Mouse (Mus musculus): ENCODE results near the gene Strbp. TPM values are rescaled to one million over a fixed set of nuclear protein-coding genes. Genes with fewer than 3 reads are reported as not detected.

Gene Strbp
- 35.5 and 38.1 TPM in 2 replicates for polyA plus RNA-seq (2014; fragmentation: Nextera tagmentation; extraction: Ambion mirVana)

- ATAC-seq (ENCODE audit: low read depth) (peak; percentile 93), DNase-seq (ENCODE audit: low spot score) (peak; percentile 96)
- Histone ChIP-seq H3K4me3 (ENCODE audit: low read depth, low read length) (peak within 1 kb of the TSS; percentile 93), H3K36me3 (ENCODE audit: control insufficient read depth, insufficient read depth, low read length) (no peaks in the 10 kb centered on the region), H3K4me2 (ENCODE audit: low read depth, low read length) (peak within 1 kb of the TSS; percentile 90), H3K27me3 (replicated peaks; ENCODE audit: control insufficient read depth, insufficient read depth, low read length) (0 out of 2 replicates have a peak, but pooled peaks cover 5% of the 10 kb centered on the region), H3K4me1 (ENCODE audit: control insufficient read depth, insufficient read depth, low read length) (peaks cover 11% of the 10 kb centered on the region), H3K27ac (replicated peaks; ENCODE audit: low read depth, low read length) (peak within 1 kb of the TSS; percentile 91), H3K9me3 (ENCODE audit: control insufficient read depth, low read length) (no peaks in the 10 kb centered on the region), H3K9ac (ENCODE audit: low read depth, low read length) (peak within 1 kb of the TSS; percentile 93)
- under 1% methylated on average over 20 of the region's 98 CpGs for WGBS
Measured at GRCm38 (mm10) chr2:37703230-37703954, at the start of gene Strbp. TSS of gene Strbp (minus strand) at chr2:37703859.

- no peak overlapping the region for H3K9ac ChIP-seq (ENCODE audit: low read depth, low read length)
- WGBS, result 83% methylated on average over 1 of the region's 1 CpGs
- no peaks in the 10 kb centered on the region for H3K36me3 ChIP-seq (ENCODE audit: control insufficient read depth, insufficient read depth, low read length)
- H3K27ac ChIP-seq (replicated peaks; ENCODE audit: low read depth, low read length), result no peak overlapping the region
- no peaks in the 10 kb centered on the region for H3K27me3 ChIP-seq (replicated peaks; ENCODE audit: control insufficient read depth, insufficient read depth, low read length)
- no peak for ATAC-seq (ENCODE audit: low read depth)
- H3K4me1 ChIP-seq (ENCODE audit: control insufficient read depth, insufficient read depth, low read length), result peaks cover 25% of the 10 kb centered on the region
- H3K4me3 ChIP-seq (ENCODE audit: low read depth, low read length), result no peak overlapping the region
- H3K9me3 ChIP-seq (ENCODE audit: control insufficient read depth, low read length), result no peaks in the 10 kb centered on the region
- H3K4me2 ChIP-seq (ENCODE audit: low read depth, low read length), result no peak overlapping the region
- DNase-seq (ENCODE audit: low spot score), result no peak
Measured at GRCm38 (mm10) chr2:37751114-37751513, 47.5 kb upstream of the Strbp start.

DNA sequence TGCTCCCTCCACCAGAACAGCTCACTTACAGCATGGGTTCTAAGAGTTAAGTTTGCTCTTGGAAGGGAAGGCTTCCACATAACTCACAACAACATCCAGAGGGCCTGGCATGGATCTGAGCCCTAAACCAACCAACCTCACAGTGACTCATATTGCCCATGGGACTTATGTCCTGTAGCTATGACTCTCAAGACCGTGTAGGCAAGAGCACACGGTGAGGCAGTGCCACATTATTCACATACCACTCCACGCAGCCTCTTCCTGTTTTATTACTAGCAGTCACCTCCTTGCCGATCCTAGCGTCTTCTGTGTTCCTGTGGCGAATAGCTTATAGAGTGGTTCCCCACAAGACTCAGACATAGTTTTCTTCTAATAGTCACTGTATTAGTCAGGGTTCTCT is 45.7 kb upstream of the Strbp start:
- Histone ChIP-seq H3K4me3 (ENCODE audit: low read depth, low read length) (no peak overlapping the region), H3K9me3 (ENCODE audit: control insufficient read depth, low read length) (no peaks in the 10 kb centered on the region), H3K36me3 (ENCODE audit: control insufficient read depth, insufficient read depth, low read length) (no peaks in the 10 kb centered on the region), H3K9ac (ENCODE audit: low read depth, low read length) (no peak overlapping the region), H3K4me2 (ENCODE audit: low read depth, low read length) (no peak overlapping the region), H3K4me1 (ENCODE audit: control insufficient read depth, insufficient read depth, low read length) (peaks cover 17% of the 10 kb centered on the region), H3K27me3 (replicated peaks; ENCODE audit: control insufficient read depth, insufficient read depth, low read length) (no peaks in the 10 kb centered on the region), H3K27ac (replicated peaks; ENCODE audit: low read depth, low read length) (peak overlapping the region; percentile 71)
- DNase-seq (ENCODE audit: low spot score) (no peak), ATAC-seq (ENCODE audit: low read depth) (no peak)
- WGBS, result 60% methylated on average over 6 of the region's 6 CpGs

DNA sequence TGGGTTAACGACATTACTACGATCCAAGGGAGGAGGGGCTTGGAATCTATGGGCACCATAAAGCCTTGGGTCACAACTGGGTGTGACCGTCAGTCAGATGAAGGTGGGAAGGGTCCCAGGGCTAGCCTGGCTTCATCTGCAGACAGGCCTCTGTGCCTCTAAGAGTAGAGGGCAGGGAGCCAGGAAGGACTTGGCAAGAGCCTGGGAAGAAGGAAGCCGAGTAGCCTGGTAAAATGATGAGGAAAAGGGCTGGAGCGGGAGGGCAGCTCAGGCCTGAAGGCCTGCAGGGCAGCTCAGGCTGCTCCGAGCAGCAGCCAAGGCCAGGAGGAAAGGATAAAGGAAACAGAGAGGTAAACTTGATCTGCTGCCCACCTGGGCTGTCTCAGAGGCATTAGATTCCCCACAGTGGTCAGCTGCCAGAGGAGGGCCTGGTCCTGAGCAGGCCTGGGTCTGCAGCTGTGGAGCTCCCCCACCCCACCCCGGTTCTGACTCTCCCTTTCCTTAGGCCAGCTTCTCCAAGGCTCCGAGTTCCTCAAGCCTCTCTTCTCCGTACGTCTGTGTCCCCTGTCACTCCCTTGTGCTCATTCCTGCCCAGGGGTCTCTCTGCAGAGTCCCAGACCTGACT is 44.9 kb upstream of the Strbp start:
- Histone ChIP-seq H3K4me2 (ENCODE audit: low read depth, low read length) (no peak overlapping the region; the same call in 1 of the 2 replicates), H3K9me3 (ENCODE audit: control insufficient read depth, low read length) (no peaks in the 10 kb centered on the region), H3K27me3 (replicated peaks; ENCODE audit: control insufficient read depth, insufficient read depth, low read length) (no peaks in the 10 kb centered on the region), H3K36me3 (ENCODE audit: control insufficient read depth, insufficient read depth, low read length) (no peaks in the 10 kb centered on the region), H3K27ac (replicated peaks; ENCODE audit: low read depth, low read length) (peak overlapping the region; percentile 71), H3K9ac (ENCODE audit: low read depth, low read length) (peak overlapping the region; percentile 45; the same call in 1 of the 2 replicates), H3K4me3 (ENCODE audit: low read depth, low read length) (no peak overlapping the region), H3K4me1 (ENCODE audit: control insufficient read depth, insufficient read depth, low read length) (peaks cover 17% of the 10 kb centered on the region)
- 47% methylated on average over 10 of the region's 10 CpGs for WGBS
- ATAC-seq (ENCODE audit: low read depth) (peak; percentile 69), DNase-seq (ENCODE audit: low spot score) (peak; percentile 67)

- DNase-seq (ENCODE audit: low spot score), result no peak
- no peak overlapping the region for H3K4me3 ChIP-seq (ENCODE audit: low read depth, low read length)
- H3K4me2 ChIP-seq (ENCODE audit: low read depth, low read length), result no peak overlapping the region
- no peaks in the 10 kb centered on the region for H3K9me3 ChIP-seq (ENCODE audit: control insufficient read depth, low read length)
- H3K27ac ChIP-seq (replicated peaks; ENCODE audit: low read depth, low read length), result peak overlapping the region; percentile 71; the same call in 1 of the 2 replicates
- H3K27me3 ChIP-seq (replicated peaks; ENCODE audit: control insufficient read depth, insufficient read depth, low read length), result no peaks in the 10 kb centered on the region
- peaks cover 17% of the 10 kb centered on the region for H3K4me1 ChIP-seq (ENCODE audit: control insufficient read depth, insufficient read depth, low read length)
- ATAC-seq (ENCODE audit: low read depth), result no peak
- H3K36me3 ChIP-seq (ENCODE audit: control insufficient read depth, insufficient read depth, low read length), result no peaks in the 10 kb centered on the region
- no peak overlapping the region for H3K9ac ChIP-seq (ENCODE audit: low read depth, low read length)
- WGBS, result 46% methylated on average over 2 of the region's 2 CpGs
Measured at GRCm38 (mm10) chr2:37747909-37748308, 44.2 kb upstream of the Strbp start.

DNA sequence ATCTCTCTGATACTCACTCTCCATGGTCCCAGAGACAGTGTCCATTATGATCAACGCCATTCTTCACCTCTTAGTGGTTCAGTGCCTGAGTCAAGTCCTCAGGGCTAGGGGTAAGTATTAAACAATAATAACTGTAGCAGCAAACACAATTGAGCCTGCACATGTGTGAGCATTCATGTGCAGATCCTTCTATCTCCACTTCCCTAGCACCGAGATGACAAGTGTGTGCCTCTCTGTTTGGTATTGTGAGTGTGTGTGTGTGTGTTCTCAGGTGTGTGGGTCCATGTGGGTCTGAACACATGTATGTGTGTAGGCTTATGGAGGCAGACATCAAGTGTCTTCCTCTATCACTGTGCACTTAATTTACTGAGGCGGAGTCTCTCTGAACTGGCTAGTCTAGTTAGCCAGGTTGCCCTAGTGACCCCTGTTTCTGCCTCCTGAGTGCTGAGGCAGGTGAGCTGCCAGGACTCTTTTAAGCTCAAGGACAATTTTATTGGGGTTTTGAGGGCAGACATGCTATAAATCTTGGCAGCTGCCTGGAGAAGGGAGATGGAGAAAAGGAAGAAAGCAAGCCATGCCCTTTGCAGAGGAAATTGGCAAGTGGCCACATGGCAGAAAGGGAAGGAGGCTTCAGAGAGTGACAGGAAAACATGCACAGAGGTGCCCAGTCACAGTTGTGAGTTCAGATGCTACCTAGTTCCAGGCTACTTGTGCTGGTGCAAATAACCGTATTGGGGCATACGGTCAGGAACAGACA is 42.8 kb upstream of the Strbp start:
- WGBS, result 88% methylated on average over 5 of the region's 5 CpGs

DNA sequence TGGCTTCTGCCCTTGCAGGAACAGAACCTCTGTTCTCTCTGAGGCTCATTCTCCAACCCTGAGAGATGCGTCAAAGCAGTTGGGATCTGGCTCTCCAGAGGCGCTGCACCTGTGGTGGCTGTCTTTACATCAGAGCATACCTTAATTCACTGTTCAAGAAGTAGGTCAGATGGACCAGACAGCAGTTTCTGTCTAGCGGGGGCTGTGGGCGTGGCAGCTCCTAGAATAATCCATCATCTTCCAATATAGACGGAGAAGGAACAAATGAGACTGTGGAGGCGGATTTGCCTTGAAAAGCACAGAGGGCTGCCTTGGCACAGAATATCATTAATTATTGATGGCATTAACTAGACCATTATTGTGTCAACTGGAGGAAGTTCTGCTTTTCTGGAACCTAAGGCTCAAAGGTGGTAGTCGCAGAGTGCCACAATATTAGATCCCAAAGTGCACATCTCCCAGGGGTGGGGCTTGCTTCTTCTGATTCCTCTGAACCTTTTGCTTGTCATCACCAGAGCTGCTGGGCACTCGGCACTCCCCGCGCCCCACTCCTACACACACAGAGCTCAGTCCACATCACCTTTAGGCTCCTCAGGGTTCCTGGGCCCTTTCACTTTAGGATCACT is 41.2 kb upstream of the Strbp start:
- no peak overlapping the region for H3K4me2 ChIP-seq (ENCODE audit: low read depth, low read length)
- H3K27me3 ChIP-seq (replicated peaks; ENCODE audit: control insufficient read depth, insufficient read depth, low read length), result no peaks in the 10 kb centered on the region
- H3K27ac ChIP-seq (replicated peaks; ENCODE audit: low read depth, low read length), result no peak overlapping the region
- no peak for DNase-seq (ENCODE audit: low spot score)
- 87% methylated on average over 10 of the region's 10 CpGs for WGBS
- no peaks in the 10 kb centered on the region for H3K9me3 ChIP-seq (ENCODE audit: control insufficient read depth, low read length)
- peaks cover 17% of the 10 kb centered on the region for H3K4me1 ChIP-seq (ENCODE audit: control insufficient read depth, insufficient read depth, low read length)
- no peak for ATAC-seq (ENCODE audit: low read depth)
- H3K4me3 ChIP-seq (ENCODE audit: low read depth, low read length), result no peak overlapping the region
- no peaks in the 10 kb centered on the region for H3K36me3 ChIP-seq (ENCODE audit: control insufficient read depth, insufficient read depth, low read length)
- no peak overlapping the region for H3K9ac ChIP-seq (ENCODE audit: low read depth, low read length)

More for the DNA sequence above, 42.8 kb upstream of the Strbp start:
- Histone ChIP-seq H3K4me1 (ENCODE audit: control insufficient read depth, insufficient read depth, low read length) (peaks cover 17% of the 10 kb centered on the region), H3K4me3 (ENCODE audit: low read depth, low read length) (no peak overlapping the region), H3K9ac (ENCODE audit: low read depth, low read length) (no peak overlapping the region), H3K36me3 (ENCODE audit: control insufficient read depth, insufficient read depth, low read length) (no peaks in the 10 kb centered on the region), H3K27ac (replicated peaks; ENCODE audit: low read depth, low read length) (no peak overlapping the region), H3K4me2 (ENCODE audit: low read depth, low read length) (no peak overlapping the region), H3K9me3 (ENCODE audit: control insufficient read depth, low read length) (no peaks in the 10 kb centered on the region), H3K27me3 (replicated peaks; ENCODE audit: control insufficient read depth, insufficient read depth, low read length) (no peaks in the 10 kb centered on the region)
- ATAC-seq (ENCODE audit: low read depth) (no peak), DNase-seq (ENCODE audit: low spot score) (no peak)
